Mouse (Mus musculus) CH12F3 (cell line): ENCODE results near the gene Camsap2.

Experiments used
- in situ Hi-C: fragments of 300-500 bp; cut with MboI; formaldehyde crosslinking; loops from 2 replicates; pipeline ENCODE4 v1.14.3; 2020; ENCODE audit warnings: low sequenced_read_pairs

Camsap2 gene

GRCm38 (mm10) chr1:136345454-136346372 is at the start of gene Camsap2:
TSS of gene Camsap2 (minus strand) at chr1:136346104.
- in situ Hi-C loops = no loop called here

- in situ Hi-C loops = no loop called here
These were observed 49.2 kb upstream of the Camsap2 start for GRCm38 (mm10) chr1:136395073-136395472.

GRCm38 (mm10) chr1:136394506-136394905 is 48.6 kb upstream of the Camsap2 start:
- in situ Hi-C loops = no loop called here

- in situ Hi-C loops = no loop called here
These were observed 41.0 kb upstream of the Camsap2 start for GRCm38 (mm10) chr1:136386914-136387313.

- in situ Hi-C loops = no loop called here
These were observed 35.7 kb upstream of the Camsap2 start for GRCm38 (mm10) chr1:136381583-136381982.

GRCm38 (mm10) chr1:136381169-136381568 is 35.3 kb upstream of the Camsap2 start:
- in situ Hi-C loops = no loop called here

- in situ Hi-C loops = no loop called here
These were observed 34.7 kb upstream of the Camsap2 start for GRCm38 (mm10) chr1:136380606-136381005.

- in situ Hi-C loops = no loop called here
These were observed 34.3 kb upstream of the Camsap2 start for GRCm38 (mm10) chr1:136380161-136380560.

- in situ Hi-C loops = no loop called here
These were observed 33.4 kb upstream of the Camsap2 start for GRCm38 (mm10) chr1:136379261-136379660.

- in situ Hi-C loops = no loop called here
These were observed 20.1 kb upstream of the Camsap2 start for GRCm38 (mm10) chr1:136365986-136366385.

GRCm38 (mm10) chr1:136364711-136365110 is 18.8 kb upstream of the Camsap2 start:
- in situ Hi-C loops = no loop called here

GRCm38 (mm10) chr1:136363035-136363434 is 17.1 kb upstream of the Camsap2 start:
- in situ Hi-C loops = no loop called here

- in situ Hi-C loops = no loop called here
These were observed 16.7 kb upstream of the Camsap2 start for GRCm38 (mm10) chr1:136362567-136362966.

- in situ Hi-C loops = no loop called here
These were observed 15.5 kb upstream of the Camsap2 start for GRCm38 (mm10) chr1:136361373-136361772.

- in situ Hi-C loops = no loop called here
These were observed 15.0 kb upstream of the Camsap2 start for GRCm38 (mm10) chr1:136360909-136361308.

- in situ Hi-C loops = no loop called here
These were observed 13.0 kb upstream of the Camsap2 start for GRCm38 (mm10) chr1:136358841-136359360.

- in situ Hi-C loops = no loop called here
These were observed 9.7 kb upstream of the Camsap2 start for GRCm38 (mm10) chr1:136355651-136356050.

- in situ Hi-C loops = no loop called here
These were observed 4.8 kb upstream of the Camsap2 start for GRCm38 (mm10) chr1:136350699-136351200.

- in situ Hi-C loops = no loop called here
These were observed 2.2 kb upstream of the Camsap2 start for GRCm38 (mm10) chr1:136348137-136348536.

GRCm38 (mm10) chr1:136347140-136347539 is 1.2 kb upstream of the Camsap2 start:
- in situ Hi-C loops = no loop called here

GRCm38 (mm10) chr1:136346373-136347035 is 600 bp upstream of the Camsap2 start:
- in situ Hi-C loops = no loop called here
